Mouse (Mus musculus) cerebellum, postnatal 14 days (tissue): ENCODE data around the gene Xpo6.

Experiments
- DNase-seq, 2 experiments: peaks; one replicate each; pipeline ENCODE4 v3.0.0; 2021; ENCODE audit warnings: mixed read lengths in 2 of 2

The Xpo6 gene

DNA sequence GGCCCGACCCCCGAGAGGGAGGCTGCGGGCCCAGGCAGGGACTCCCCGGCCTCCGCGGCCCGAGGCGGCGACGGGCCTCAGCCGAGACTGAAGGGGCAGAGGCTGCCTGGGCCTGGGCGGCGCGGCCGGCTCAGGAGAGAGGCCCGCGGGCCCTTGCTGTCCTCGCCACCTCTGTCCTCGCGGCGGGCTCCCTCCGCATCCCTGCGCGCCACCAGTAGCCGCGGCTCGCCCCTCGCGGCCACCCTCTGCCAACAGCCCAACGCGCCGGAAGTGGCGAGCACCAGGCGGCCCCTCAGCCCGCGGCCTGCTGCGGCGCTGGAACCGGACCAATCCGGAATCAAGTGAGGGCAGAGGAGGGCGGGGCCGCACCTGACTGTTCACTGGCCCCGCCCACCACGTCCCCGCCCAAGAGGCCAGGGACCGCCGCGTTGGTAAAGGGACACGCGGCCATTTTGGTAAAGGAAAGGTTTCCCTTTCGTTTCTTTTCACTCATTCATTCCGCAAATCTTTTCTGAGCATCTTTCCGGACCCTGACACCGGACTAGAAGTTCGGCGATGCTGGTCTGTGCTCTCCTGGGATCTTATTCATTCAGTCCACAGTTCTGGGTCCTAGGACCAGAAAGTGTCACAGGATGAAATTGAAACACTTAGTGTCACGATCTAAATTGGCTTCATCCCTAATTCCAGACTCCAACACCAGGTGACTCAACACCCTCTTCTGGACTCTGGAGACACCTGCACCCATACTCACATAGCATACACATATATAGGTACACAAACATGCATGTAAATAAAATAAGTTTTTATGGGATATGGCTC lies at the start of gene Xpo6:
TSS of gene Xpo6 (minus strand) at position 324 of the 819 bp plus-strand sequence.
- peak; percentile 99 to 100 for DNase-seq

DNA sequence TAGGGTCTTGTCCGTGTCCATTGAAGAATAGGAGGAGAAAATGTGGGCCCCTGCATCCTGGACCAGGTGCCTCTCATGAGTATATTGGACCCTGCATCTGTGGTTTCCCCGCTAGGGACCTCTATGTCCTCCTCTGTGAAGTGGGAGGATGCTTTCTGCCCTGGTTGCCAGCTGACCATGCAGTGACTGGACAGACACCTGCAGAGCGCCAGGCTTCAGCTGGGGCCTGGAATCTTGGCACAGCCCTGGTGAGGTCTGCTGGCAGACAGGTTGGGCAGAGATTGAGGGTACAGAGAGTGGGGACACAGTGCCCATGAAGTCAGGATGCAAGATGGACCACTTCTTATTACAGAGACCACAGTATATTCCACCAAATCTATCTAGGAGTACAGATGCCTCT lies 49.7 kb upstream of the Xpo6 start:
- peak in 1 of 2 experiments; percentile 56 for DNase-seq

DNA sequence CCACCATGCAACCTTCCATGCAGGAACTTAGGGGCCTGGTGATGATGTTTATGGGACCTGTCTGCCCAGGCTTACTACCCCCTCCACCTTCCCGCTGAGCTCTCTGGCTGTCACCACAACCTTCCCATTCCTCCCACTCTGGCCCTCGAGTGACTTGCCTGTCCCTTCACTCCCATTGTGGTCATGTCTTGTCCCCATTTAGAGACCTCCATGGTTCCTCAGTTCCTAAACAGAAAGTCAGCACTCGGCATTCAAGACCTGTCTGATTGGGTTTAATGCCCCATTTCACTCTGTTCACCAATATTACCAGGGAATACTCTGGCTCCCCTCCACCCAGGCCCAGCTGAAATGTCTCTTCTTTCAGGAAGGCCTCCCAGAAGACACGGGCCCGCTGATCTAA lies 48.8 kb upstream of the Xpo6 start:
- DNase-seq = no peak

DNA sequence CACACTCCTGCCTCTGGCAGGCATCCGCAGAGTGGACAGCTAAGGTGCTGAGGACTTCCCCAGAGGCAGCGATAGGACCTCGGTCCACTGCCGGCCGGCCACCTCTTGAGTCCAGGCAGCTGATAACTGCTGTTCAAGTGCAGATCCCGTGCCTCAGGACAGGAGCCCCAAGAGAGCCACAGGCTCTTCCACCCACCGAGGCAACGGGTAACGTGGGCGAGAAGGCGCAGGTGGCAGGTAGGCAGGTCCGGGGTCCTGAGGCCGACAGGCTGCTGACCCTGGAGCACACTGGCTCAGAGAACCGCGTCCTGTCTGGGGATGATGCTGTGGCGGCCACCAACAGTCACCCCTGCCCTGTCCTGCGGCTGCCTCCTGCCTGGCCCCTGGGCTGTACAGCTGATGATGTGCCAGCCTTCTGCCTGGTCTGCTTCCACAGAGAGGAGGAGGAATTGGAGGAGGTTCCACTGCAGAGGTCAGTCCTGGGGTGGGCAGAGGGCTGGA lies 48.4 kb upstream of the Xpo6 start:
- DNase-seq = no peak

DNA sequence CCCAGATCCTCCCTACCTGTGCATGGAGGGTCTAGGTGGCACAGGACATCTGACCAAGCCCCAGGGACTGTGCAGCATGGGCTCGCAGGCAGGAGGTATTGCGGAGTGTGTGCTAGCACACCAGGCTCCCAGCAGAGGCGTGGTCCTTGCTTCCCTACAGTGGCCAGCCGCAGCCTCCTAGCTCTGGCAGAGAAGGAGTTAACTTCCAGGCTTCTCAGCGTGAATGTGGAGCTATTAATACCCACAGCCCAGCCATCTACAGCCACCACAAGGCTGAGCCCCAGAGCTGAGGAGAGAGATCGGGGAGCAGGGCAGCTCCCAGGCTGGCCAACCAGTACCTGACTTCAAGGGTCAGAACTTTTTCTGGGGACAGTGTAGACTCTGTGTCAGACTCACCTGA lies 47.8 kb upstream of the Xpo6 start:
- DNase-seq = peak; percentile 59 to 71

DNA sequence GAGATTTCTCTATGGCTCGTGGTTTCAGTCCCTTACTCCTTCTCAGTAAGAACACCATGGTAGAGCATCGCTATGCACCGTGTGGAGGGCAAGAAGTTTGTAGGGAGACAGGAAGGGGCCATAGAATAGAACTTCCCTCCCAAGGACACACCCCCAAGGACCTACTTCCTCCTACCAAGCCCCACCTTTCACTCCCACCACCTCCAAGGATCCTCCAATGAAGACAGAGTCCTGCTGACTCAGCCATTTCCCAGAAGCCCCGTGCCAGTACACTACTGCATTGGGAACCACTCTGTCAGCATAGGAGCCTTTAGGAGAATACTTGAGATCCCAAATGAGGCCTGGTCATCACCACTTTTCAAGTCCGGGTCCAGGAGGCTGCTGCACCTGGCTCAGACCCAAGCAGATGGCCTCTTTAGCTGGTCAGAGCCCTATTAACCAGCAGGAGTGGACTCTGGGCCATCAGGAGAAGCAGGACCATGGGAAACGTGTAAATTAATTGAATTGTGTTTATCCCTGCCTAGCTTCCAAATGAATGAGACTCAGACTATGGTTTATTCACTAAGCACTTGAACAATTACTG lies 44.0 kb upstream of the Xpo6 start:
- peak in 1 of 2 experiments; percentile 50 for DNase-seq

DNA sequence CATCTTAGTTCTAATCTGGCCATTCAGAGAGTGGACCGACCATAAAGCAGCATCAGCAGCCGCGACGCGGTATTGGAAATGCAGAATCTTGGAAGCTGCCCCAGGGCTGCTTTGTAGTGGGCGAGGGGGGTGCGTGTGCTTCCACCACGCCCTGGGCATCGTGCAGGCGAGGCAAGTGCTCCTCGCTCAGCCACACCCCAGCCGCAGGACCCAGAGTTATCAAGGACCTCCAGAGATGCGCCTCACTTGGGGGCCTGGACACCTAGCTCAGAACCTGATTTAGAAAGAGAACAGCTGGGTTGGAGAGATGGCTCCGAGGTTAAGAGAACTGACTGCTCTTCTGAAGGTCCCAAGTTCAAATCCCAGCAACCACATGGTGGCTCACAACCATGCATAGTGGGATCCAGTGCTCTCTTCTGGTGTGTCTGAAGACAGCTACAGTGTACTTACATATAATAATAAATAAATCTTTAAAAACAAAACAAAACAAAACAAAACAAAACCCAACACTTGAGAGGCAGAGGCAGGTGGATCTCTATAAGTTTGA lies 40.6 kb upstream of the Xpo6 start:
- no peak for DNase-seq

DNA sequence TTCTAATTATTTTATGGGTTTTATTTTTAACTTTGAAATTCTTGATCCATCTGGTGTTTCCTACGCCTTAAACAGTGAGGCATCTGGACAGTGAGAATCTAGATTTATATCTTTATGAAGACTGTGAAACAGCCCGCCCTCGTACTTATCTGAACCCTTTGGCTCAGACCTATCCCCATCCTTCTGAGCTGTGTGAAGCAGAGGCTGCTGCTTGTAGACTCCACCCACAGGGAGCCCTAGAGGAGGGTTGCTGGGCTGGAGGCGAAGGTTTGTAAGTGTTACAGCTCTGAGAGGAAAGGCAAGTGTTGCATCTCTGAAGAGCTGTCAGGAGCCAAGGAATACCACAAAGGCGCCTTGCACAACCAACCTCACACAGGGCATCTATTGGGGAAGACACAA lies 36.5 kb upstream of the Xpo6 start:
- DNase-seq = no peak

DNA sequence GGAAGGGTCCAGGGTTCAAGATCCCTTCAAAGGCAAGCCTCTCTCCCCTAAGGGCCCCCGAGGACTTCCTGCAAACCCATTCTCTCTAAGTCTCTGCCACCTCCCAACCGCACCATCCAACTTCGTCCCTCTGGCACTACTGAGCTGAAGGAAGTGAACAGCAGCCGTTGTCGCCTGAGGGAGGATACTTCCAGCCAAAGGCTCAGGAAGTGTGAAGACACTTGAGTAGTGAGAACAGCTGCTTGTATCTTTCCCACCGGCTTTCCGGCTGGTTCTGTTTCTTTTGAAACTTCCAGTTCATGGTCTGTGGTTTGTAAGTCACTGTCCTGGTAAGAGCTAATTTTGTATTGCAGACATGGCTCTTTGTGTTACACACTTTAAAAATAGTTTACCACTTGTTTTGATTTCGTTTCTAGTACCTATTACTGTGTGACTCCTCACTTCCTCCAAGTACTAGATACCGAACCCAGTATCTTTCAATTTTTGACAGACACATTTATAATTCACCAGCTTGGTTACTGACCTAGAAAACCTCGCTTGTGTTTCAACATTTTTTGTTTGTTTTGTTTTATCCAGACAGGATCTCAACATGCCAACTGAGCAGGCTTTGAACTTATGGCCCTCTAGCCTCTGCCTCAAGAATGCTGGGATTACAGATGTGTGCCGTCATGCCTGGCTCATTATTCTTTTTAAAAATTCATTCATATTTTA lies 35.9 kb upstream of the Xpo6 start:
- DNase-seq = no peak

DNA sequence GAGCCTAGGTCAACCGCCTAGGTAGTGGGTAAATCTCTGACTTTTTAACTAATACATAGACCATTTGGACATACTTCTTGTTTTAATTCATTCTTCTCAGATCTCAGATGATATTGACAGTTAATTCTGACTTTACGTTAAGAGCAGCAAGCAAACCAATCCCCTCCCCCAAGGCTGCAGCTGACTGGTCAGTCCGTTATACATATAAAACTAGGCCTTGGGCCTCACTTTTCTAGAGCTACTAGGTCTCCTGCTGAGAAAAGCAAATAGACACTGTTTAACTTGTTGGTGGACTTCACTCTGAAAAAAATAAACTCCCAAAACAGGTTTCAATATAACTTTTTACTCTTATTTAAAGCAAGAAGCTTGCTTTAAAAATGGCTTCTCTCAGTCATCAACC lies 34.3 kb upstream of the Xpo6 start:
- no peak for DNase-seq

DNA sequence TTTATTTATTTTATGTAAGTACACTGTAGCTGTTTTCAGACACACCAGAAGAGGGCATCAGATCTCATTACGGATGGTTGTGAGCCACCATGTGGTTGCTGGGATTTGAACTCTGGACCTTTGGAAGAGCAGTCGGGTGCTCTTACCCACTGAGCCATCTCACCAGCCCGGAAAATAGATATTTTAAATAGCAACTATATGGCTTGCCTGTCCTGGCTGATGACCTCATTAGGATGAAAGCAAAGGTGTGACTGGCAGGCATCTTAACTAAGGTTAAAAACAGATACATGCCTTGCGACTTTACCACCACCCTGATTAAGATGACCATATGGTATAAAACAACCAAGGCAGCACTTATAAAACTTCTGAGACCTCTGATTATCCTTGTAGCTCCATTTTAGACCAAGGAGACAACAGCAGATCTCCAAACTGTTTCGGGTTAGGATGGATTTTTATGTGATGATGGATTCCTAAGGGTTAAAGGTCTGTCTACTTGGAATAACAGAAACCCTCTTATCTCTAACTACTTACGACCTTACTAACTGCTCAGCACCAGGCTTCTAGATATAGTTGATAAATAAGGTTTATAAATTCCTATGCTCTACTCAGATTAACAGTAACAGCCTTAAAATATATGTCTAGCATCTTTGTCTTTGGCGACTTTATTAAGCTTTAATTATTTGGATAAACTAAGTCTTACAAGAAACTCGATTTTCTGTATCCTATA lies 32.2 kb upstream of the Xpo6 start:
- no peak for DNase-seq

DNA sequence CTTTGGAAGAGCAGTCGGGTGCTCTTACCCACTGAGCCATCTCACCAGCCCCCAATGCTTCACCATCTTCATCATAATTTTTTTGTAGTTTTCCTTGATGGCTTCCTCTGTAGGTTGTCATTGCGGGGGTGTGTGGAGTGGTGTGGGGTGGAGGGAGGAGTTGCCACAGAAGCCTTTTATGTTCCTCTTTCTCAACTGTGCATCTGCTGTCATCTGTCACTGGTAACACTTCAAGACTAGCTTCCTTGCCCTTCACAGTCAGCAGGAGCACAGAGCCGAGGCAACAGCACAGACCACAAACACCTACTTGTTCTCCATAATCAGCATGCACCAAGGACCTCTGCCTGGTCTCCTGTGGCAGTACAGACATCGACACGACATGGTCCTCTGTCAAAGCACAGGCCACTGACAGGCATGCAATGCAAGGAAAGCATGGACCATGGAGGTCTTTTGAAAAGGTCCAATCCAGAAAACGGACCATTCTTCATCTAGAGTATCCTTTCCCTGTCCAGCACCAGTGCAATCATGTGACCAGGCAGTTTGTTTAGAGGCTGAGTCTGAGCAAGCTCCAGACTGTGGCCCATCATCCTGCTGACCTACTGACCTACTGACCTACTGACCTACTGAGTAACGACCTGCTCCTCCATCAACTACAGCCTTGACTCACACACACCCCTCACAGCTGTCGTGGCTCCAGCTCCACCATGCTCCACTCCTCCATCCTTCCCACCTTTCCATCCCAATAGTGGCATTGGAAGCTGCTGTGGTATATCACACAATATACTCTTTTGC lies 30.3 kb upstream of the Xpo6 start:
- DNase-seq = no peak

DNA sequence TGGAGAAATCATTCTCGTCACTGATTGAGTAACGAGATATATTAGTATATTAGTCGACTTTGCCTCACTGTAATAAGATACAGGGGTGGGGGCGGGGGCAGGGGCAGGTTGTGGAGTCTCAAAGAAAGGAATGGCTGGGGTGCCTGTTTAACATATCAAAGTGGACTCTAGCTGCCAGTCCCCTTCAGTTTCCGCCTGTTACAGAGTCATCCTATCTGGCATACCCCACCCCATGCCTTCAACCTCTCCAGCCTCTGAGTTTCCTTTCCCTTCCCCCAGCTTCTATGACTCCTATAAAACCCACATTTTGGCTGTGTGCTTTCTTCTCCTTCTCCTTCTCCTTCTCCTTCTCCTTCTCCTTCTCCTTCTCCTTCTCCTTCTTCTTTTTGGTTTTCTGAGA lies 25.8 kb upstream of the Xpo6 start:
- DNase-seq = no peak

DNA sequence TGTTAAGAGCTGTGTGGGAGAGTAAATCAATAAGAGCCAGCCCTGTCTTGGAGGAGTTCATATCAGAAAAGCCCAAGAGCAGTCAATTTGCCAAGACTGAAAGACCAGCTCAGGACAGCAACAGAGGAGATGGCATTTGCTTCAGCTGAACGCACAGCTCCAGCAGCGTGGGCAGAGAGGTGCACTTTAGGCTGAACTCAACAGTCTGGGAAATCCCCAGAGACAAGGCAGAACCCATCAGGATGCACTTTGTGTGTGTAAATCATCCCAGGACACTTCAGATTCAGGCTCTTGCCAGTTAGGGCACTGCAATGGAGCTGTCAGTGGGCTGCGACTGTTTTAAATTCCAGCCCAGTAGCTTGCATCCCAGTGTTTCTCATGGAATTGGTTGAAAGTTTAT lies 22.5 kb upstream of the Xpo6 start:
- no peak for DNase-seq

DNA sequence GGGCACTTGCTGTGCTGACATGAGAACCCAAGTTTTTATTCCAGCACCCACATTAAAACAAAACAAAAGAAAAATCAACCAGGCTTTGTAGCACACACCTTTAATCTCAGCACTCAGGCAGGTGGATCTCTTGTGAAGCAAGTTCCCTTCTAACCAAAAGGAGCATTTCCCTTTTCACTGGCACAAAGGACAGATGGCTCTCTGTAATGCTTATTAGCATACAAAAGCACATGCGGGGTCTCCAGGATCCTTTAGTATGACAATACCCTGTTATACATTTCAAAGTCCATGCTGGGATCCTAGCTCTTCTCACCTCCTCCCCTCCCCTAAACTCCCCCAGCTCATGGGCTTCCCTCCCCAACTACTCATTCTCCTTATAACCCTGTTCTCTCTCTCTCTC lies 20.3 kb upstream of the Xpo6 start:
- DNase-seq = no peak

DNA sequence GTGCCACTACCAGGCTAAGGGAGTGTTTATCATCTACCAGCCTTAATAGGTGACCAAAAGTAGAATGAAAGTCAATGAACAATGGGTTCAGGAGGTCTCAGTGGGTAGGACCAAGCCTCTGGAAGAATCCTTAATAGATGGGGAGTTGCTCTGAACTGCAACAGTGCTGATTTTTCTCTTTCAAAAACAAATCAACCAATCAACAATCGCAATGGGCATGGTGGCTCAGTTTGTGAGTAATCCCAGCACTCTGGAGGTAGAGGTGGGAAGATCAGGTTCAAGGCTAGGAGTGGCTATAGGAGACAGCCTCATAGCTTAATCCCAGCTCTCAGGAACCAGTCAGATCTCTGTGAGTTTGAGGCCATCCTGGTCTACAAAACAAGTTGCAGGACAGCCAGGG lies 18.0 kb upstream of the Xpo6 start:
- no peak for DNase-seq

DNA sequence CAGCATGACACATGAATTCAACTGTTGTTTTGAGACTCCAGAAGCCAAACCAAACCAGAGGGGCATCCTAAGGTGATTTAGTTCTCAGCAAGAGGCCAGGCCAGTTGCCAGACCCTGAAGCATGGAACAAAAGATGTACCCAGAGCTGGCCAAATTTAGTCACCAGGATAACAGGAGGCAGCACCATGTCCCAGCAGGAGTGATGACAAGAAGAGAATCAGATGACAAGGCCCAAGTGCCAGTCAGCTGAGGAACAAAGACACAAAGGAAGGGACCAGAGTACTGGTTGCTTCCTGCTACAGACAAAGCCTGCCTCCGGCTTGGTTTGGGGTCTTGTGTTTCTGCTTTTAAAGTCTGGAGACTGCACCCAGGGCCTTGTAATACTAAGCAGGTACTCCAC lies 16.6 kb upstream of the Xpo6 start:
- peak; percentile 66 to 73 for DNase-seq

DNA sequence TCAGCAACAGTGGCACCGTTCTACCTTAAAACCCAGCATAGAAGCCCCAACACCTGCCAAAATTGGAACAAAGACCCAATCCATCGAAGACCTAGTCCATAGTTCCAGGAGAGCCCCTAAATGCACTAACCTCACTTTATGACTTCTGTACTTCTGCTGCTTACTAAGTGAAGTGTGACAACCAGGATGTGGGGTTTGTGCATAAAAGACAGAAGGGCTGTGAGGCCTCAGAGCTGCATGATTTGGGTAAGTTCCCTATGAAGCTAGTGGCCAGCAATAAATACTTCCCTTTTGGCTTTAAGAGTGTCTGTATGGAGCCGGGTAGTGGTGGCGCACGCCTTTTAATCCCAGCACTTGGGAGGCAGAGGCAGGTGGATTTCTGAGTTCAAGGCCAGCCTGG lies 10.6 kb upstream of the Xpo6 start:
- DNase-seq = no peak

DNA sequence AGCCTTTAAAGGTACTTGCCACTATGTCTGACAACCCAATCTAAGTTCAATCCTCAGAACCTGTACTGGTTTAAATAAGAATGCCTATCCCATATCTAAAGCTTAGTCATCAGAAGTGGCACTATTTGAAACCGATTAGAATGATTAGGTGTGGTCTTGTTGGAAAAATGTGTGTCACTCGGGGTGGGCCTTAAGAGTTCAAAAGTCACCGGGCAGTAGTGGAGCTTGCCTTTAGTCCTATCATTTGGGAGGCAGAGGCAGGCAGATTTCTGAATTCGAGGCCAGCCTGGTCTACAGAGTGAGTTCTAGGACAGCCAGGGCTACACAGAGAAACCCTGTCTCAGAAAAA lies 670 bp upstream of the Xpo6 start:
- DNase-seq = no peak

DNA sequence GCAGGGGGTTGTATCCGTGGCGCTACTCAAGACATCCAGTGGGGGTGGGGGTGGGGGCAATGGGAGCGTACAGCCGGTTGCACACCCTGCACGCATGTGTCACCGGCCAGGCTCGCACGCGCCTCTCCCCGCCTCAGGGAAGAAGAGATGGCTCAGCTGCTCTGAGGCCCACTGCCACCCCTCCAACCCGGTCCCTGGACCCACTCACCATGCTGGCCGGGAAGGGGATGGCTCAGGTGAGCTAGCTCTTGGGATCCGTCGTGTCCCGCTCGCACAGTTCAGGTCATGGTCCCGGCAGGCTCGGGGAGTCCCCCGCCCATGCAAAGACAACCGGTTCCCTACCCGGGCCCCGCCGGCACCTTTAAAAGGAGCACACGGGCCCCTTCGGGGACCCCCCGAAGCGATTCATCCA lies 604 bp downstream of the Xpo6 start:
- DNase-seq = peak; percentile 66 to 71

DNA sequence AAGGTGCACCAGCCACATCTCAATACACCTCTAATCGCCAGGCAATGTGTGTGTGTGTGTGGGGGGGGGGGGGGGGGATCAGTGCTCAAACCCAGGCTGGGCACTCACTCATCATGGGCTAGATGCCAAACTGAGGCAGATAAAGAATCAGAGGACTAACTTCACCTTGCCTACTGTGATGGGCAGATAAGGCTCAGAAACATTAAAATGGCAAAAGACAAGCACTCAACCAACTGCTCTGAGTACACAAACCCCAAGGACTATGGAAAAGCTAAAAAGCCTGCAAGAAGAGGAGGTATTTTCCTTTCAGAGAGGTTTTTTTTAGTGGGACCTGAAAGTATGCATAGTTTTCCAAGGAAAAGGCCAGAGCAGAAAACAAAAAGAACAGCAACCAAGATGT lies 1.4 kb downstream of the Xpo6 start:
- DNase-seq = peak; percentile 32

DNA sequence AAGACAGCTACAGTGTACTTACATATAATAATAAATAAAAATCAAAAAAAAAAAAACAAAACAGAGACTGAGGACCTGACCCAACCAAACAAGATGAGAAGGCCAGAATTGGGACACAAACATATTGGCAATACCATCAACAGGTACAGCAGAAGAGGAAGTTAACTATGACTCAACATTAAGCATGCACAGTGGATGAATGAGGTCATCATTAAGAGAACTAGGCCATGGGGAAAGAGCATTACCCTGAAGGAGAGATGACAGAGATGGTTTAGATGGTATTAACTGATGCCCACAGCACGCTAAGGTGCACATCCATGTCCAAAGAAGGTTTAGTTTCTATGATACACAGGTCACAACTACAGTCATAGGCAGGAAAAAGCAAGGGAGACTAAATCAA lies 6.1 kb downstream of the Xpo6 start:
- no peak for DNase-seq
